Mouse (Mus musculus): Measurements from ENCODE around the gene Tmtc1. TPM values are rescaled to one million over a fixed set of nuclear protein-coding genes. Genes with fewer than 3 reads are reported as not detected.
A peak's percentile ranks its signal among the peaks of the same experiment; 100 is the strongest.

Tmtc1 gene
- polyA plus RNA-seq, 1 experiment from 2014 or later, result 0.98 TPM

DNA sequence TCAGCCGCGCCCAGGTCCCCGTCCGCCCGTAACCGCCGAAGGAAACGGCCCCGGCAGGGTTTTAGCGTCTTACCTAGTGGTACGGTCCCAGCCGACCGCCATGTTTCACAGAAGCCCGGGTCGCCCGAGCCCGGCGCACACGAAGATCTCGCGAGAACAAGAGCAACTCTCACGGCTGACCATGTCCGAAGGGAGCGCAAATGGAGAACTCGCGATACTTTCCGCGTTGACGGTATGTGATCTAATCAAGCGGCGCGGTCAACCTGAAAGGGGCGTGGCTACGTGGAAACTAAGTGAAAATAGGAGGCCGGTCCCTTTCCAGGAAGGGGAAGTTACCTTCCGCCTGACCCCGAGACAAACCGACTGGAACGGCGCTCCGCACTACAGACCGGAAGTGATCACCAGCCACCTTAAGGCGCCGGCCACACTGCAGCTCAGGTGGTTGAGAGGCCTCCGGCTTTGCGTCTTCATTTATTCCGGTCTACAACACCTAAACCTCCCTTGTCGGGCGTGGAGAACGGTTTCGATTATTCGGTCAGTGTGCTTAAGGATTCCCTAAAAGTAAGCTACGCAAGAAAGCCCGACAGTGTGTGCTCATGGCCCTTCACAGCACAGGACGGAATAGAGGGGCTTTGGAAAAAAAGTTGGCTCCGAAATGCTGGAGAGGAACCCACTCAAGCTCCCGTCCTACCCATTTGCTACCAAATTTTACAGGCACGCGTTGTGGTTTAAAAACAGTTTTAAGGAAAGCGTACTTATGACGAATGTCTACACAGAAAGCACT is 232.1 kb downstream of the Tmtc1 start, which contains the start of gene Ergic2:
Gene Ergic2, minus strand, starts transcription at position 478 of the 784 bp plus-strand sequence.
- WGBS, result under 1% methylated on average over 61 of the region's 61 CpGs
- peak within 1 kb of the TSS; percentile 77 for H3K4me2 ChIP-seq
- DNase-seq (ENCODE audit: low spot score, missing footprints) (peak; percentile 99), ATAC-seq (ENCODE audit: low FRiP score) (peak; percentile 99)
- no peaks in the 10 kb centered on the region for H3K9me3 ChIP-seq (ENCODE audit: control insufficient read depth, low read length)
- H3K36me3 ChIP-seq (ENCODE audit: control insufficient read depth, insufficient read depth, low read length), result no peaks in the 10 kb centered on the region
- H3K9ac ChIP-seq (ENCODE audit: low read length), result peak within 1 kb of the TSS; percentile 96
- H3K27ac ChIP-seq (ENCODE audit: low read depth, low read length), result peak within 1 kb of the TSS; percentile 79
- H3K4me3 ChIP-seq (ENCODE audit: low read depth, low read length), result peak within 1 kb of the TSS; percentile 96
- H3K27me3 ChIP-seq (ENCODE audit: control insufficient read depth, insufficient read depth, low read length), result no peaks in the 10 kb centered on the region
- peaks cover 12% of the 10 kb centered on the region for H3K4me1 ChIP-seq (ENCODE audit: control insufficient read depth, insufficient read depth, low read length)

DNA sequence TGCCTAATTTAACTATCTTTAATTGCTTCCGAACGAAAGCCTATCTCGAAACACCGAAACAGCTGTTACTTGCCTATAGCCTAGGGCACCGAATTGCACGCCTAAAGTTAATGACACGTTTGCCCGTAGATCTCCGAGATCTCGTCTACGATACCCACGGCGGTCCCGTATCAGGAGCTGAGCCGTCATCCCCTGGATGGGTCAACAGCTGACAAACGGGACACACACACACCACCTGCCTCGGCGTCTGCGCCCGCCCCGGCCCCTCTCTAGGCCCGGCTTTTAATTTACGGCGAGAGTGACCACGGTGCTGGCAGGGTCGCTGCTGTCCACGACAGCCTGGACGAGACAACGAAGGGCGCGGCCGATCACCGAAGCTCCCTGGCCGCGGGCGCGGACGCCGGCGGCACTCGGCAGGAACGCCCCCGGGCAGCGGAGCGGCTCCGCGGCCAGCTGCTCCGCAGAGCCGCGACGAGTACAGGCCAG is 232.8 kb downstream of the Tmtc1 start:
- no peak for DNase-seq (ENCODE audit: low spot score, missing footprints)
- under 1% methylated on average over 51 of the region's 51 CpGs for WGBS

GRCm38 (mm10) chr6:148207522-148207921 is 236.7 kb downstream of the Tmtc1 start:
- H3K4me1 ChIP-seq (ENCODE audit: control insufficient read depth, insufficient read depth, low read length), result peaks cover 10% of the 10 kb centered on the region
- ATAC-seq (ENCODE audit: low FRiP score), result no peak
- WGBS, result 79% methylated on average over 1 of the region's 1 CpGs

More for the DNA sequence above, 232.8 kb downstream of the Tmtc1 start:
- Histone ChIP-seq H3K27ac (ENCODE audit: low read depth, low read length) (peak overlapping the region; percentile 79), H3K4me2 (peak overlapping the region; percentile 77), H3K36me3 (ENCODE audit: control insufficient read depth, insufficient read depth, low read length) (no peaks in the 10 kb centered on the region), H3K9ac (ENCODE audit: low read length) (peak overlapping the region; percentile 96), H3K4me1 (ENCODE audit: control insufficient read depth, insufficient read depth, low read length) (peaks cover 12% of the 10 kb centered on the region), H3K27me3 (ENCODE audit: control insufficient read depth, insufficient read depth, low read length) (no peaks in the 10 kb centered on the region), H3K9me3 (ENCODE audit: control insufficient read depth, low read length) (no peaks in the 10 kb centered on the region), H3K4me3 (ENCODE audit: low read depth, low read length) (peak overlapping the region; percentile 96)
- peak; percentile 68 for ATAC-seq (ENCODE audit: low FRiP score)

DNA sequence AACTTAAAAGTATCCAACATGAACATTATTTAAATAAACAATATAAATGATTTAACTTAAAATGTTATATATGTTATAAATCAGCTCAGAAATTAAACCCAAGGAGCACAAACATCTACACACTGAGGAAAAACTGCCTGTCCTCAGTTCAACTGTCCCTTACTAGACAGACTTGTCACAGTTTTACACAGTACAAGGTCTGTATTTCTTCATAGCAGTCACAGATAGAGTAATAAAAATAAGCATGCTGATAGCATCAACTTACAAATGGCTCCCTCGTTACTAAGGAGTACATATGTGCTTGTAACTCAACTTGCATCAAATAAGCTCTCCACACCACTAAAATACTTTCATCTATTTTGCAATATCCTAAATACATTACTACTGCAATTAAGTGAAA is 239.1 kb downstream of the Tmtc1 start:
- H3K27ac ChIP-seq (ENCODE audit: low read depth, low read length), result no peak overlapping the region
- no peaks in the 10 kb centered on the region for H3K9me3 ChIP-seq (ENCODE audit: control insufficient read depth, low read length)
- no peak overlapping the region for H3K4me2 ChIP-seq
- WGBS, result 91% methylated on average over 1 of the region's 1 CpGs
- H3K27me3 ChIP-seq (ENCODE audit: control insufficient read depth, insufficient read depth, low read length), result no peaks in the 10 kb centered on the region
- no peaks in the 10 kb centered on the region; the same call in 1 of the 2 replicates for H3K4me1 ChIP-seq (ENCODE audit: control insufficient read depth, insufficient read depth, low read length)
- H3K4me3 ChIP-seq (ENCODE audit: low read depth, low read length), result no peak overlapping the region
- H3K36me3 ChIP-seq (ENCODE audit: control insufficient read depth, insufficient read depth, low read length), result peaks cover 3% of the 10 kb centered on the region; the same call in 1 of the 2 replicates
- ATAC-seq (ENCODE audit: low FRiP score), result no peak
- H3K9ac ChIP-seq (ENCODE audit: low read length), result no peak overlapping the region
- DNase-seq (ENCODE audit: low spot score, missing footprints), result no peak

More at GRCm38 (mm10) chr6:148207522-148207921, 236.7 kb downstream of the Tmtc1 start:
- Histone ChIP-seq H3K27me3 (ENCODE audit: control insufficient read depth, insufficient read depth, low read length) (no peaks in the 10 kb centered on the region), H3K27ac (ENCODE audit: low read depth, low read length) (no peak overlapping the region), H3K4me2 (no peak overlapping the region), H3K4me3 (ENCODE audit: low read depth, low read length) (no peak overlapping the region), H3K36me3 (ENCODE audit: control insufficient read depth, insufficient read depth, low read length) (peaks cover 3% of the 10 kb centered on the region; the same call in 1 of the 2 replicates), H3K9ac (ENCODE audit: low read length) (no peak overlapping the region), H3K9me3 (ENCODE audit: control insufficient read depth, low read length) (no peaks in the 10 kb centered on the region)
- no peak for DNase-seq (ENCODE audit: low spot score, missing footprints)

DNA sequence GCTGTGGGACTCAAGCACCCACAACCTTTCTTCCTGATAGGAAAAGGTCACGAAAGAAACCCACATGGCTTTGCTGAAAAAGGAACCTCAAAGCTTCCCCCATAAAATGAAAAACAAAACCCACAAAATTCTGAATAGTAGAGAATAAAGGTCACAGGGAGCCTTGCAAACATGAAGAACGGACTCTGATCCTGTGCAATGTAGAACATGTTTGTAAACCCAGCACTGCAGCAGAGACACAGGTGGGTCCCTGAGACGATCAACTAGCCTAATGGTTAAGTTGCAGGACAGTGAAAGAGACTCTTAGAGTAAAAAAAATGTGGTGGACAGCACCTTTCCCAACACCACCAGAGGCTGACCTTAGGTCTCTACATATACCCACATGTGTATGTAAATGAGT is 244.5 kb downstream of the Tmtc1 start:
- Histone ChIP-seq H3K27me3 (ENCODE audit: control insufficient read depth, insufficient read depth, low read length) (no peaks in the 10 kb centered on the region), H3K4me2 (no peak overlapping the region), H3K4me1 (ENCODE audit: control insufficient read depth, insufficient read depth, low read length) (no peaks in the 10 kb centered on the region), H3K9me3 (ENCODE audit: control insufficient read depth, low read length) (no peaks in the 10 kb centered on the region), H3K4me3 (ENCODE audit: low read depth, low read length) (no peak overlapping the region), H3K9ac (ENCODE audit: low read length) (no peak overlapping the region), H3K36me3 (ENCODE audit: control insufficient read depth, insufficient read depth, low read length) (peaks cover 6% of the 10 kb centered on the region; the same call in 1 of the 2 replicates), H3K27ac (ENCODE audit: low read depth, low read length) (no peak overlapping the region)
- 95% methylated on average over 3 of the region's 3 CpGs for WGBS
- ATAC-seq (ENCODE audit: low FRiP score) (no peak), DNase-seq (ENCODE audit: low spot score, missing footprints) (no peak)

- DNase-seq (ENCODE audit: low spot score, missing footprints), result no peak
- H3K4me1 ChIP-seq (ENCODE audit: control insufficient read depth, insufficient read depth, low read length), result no peaks in the 10 kb centered on the region
- H3K9ac ChIP-seq (ENCODE audit: low read length), result no peak overlapping the region
- no peaks in the 10 kb centered on the region for H3K9me3 ChIP-seq (ENCODE audit: control insufficient read depth, low read length)
- H3K27ac ChIP-seq (ENCODE audit: low read depth, low read length), result no peak overlapping the region
- no peak overlapping the region for H3K4me2 ChIP-seq
- no peak for ATAC-seq (ENCODE audit: low FRiP score)
- H3K27me3 ChIP-seq (ENCODE audit: control insufficient read depth, insufficient read depth, low read length), result no peaks in the 10 kb centered on the region
- H3K4me3 ChIP-seq (ENCODE audit: low read depth, low read length), result no peak overlapping the region
- WGBS, result 89% methylated on average over 2 of the region's 2 CpGs
- H3K36me3 ChIP-seq (ENCODE audit: control insufficient read depth, insufficient read depth, low read length), result peaks cover 6% of the 10 kb centered on the region; the same call in 1 of the 2 replicates
These were observed 245.0 kb downstream of the Tmtc1 start for GRCm38 (mm10) chr6:148199177-148199576.

DNA sequence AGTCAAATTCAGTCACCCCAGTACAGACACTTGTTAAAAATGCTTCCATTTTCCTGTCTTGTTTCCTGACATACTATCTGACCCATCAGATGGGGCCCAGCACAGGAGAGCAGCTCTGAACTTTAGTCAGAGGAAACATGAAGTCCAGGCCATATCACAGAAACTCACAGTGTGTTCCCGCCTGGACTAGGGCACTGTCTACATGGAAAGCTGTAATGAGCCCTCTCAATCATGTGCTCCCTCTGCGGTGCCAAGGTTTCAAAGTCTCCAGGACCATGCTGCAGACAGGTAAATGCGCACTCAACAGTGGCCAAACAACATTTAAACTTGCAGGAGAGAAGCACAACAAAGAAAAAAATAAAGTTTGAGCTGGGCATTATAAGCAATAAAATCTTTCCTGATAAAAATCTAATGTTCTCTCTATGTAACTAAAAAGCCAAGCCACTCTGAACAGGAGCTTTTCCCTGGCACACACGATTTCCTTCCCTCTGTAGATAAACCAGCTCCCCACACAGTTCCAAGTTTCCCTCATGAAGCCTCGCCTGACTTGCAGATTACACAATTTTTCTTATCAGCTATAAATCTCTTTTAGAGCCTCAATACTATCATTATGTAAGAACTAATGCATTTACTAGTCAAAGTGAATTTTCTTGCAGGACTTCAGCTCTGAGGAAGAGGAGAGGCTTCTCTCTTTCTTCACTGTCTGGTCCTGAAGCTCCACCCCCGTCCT is 250.1 kb downstream of the Tmtc1 start:
- H3K36me3 ChIP-seq (ENCODE audit: control insufficient read depth, insufficient read depth, low read length), result 0 out of 2 replicates have a peak, but pooled peaks cover 6% of the 10 kb centered on the region
- H3K4me3 ChIP-seq (ENCODE audit: low read depth, low read length), result no peak overlapping the region
- DNase-seq (ENCODE audit: low spot score, missing footprints) (no peak), ATAC-seq (ENCODE audit: low FRiP score) (no peak)
- H3K27me3 ChIP-seq (ENCODE audit: control insufficient read depth, insufficient read depth, low read length), result no peaks in the 10 kb centered on the region
- H3K27ac ChIP-seq (ENCODE audit: low read depth, low read length), result no peak overlapping the region
- WGBS, result 93% methylated on average over 6 of the region's 6 CpGs
- no peak overlapping the region for H3K9ac ChIP-seq (ENCODE audit: low read length)
- no peak overlapping the region for H3K4me2 ChIP-seq
- no peaks in the 10 kb centered on the region for H3K9me3 ChIP-seq (ENCODE audit: control insufficient read depth, low read length)
- no peaks in the 10 kb centered on the region for H3K4me1 ChIP-seq (ENCODE audit: control insufficient read depth, insufficient read depth, low read length)

- ATAC-seq (ENCODE audit: low FRiP score), result no peak
- H3K27me3 ChIP-seq (ENCODE audit: control insufficient read depth, insufficient read depth, low read length), result no peaks in the 10 kb centered on the region
- H3K27ac ChIP-seq (ENCODE audit: low read depth, low read length), result no peak overlapping the region
- H3K4me2 ChIP-seq, result no peak overlapping the region
- H3K4me1 ChIP-seq (ENCODE audit: control insufficient read depth, insufficient read depth, low read length), result no peaks in the 10 kb centered on the region
- H3K4me3 ChIP-seq (ENCODE audit: low read depth, low read length), result no peak overlapping the region
- H3K9ac ChIP-seq (ENCODE audit: low read length), result no peak overlapping the region
- H3K9me3 ChIP-seq (ENCODE audit: control insufficient read depth, low read length), result no peaks in the 10 kb centered on the region
- 89% methylated on average over 1 of the region's 1 CpGs for WGBS
- H3K36me3 ChIP-seq (ENCODE audit: control insufficient read depth, insufficient read depth, low read length), result peaks cover 6% of the 10 kb centered on the region
- DNase-seq (ENCODE audit: low spot score, missing footprints), result no peak
These were observed 258.5 kb downstream of the Tmtc1 start for GRCm38 (mm10) chr6:148185694-148186093.

Data from midbrain, embryonic 11.5 days (tissue).